Mouse (Mus musculus) v-Abl transformed pro-B cells (cell line): ENCODE measurements around the gene Syt13.

Experiments
- in situ Hi-C, 2 experiments: fragments of 400-800 bp; cut with MboI; formaldehyde crosslinking; loops; one replicate each; pipeline ENCODE4 v1.15.1; 2025; ENCODE audit not compliant: unreplicated experiment in 2 of 2

Syt13 gene

GRCm38 (mm10) chr2:92953450-92953849 is 38.6 kb downstream of the Syt13 start:
- in situ Hi-C loops: no loop called here

- in situ Hi-C loops: loop anchor here (5.0 kb wide), 2 partner anchors 47 to 52 kb away; no protein-coding TSS in a partner anchor
These were observed 39.7 kb downstream of the Syt13 start for GRCm38 (mm10) chr2:92954404-92955114.

GRCm38 (mm10) chr2:92956943-92957342 is 42.0 kb downstream of the Syt13 start:
- in situ Hi-C loops: loop anchor here (5.0 kb wide), 2 partner anchors 50 to 55 kb away; no protein-coding TSS in a partner anchor

- in situ Hi-C loops: loop anchor here (5.0 kb wide), 2 partner anchors 51 to 56 kb away; no protein-coding TSS in a partner anchor
These were observed 43.7 kb downstream of the Syt13 start for GRCm38 (mm10) chr2:92958640-92959039.

GRCm38 (mm10) chr2:92964345-92964744 is 49.4 kb downstream of the Syt13 start:
- in situ Hi-C loops: no loop called here

- in situ Hi-C loops: no loop called here
These were observed 51.4 kb downstream of the Syt13 start for GRCm38 (mm10) chr2:92966257-92966656.

- in situ Hi-C loops: no loop called here
These were observed 52.3 kb downstream of the Syt13 start for GRCm38 (mm10) chr2:92967032-92967838.

GRCm38 (mm10) chr2:92967839-92968166 is 52.9 kb downstream of the Syt13 start:
- in situ Hi-C loops: no loop called here

- in situ Hi-C loops: no loop called here
These were observed 56.2 kb downstream of the Syt13 start for GRCm38 (mm10) chr2:92971069-92971468.

GRCm38 (mm10) chr2:92971536-92971935 is 56.6 kb downstream of the Syt13 start:
- in situ Hi-C loops: no loop called here

- in situ Hi-C loops: no loop called here
These were observed 57.2 kb downstream of the Syt13 start for GRCm38 (mm10) chr2:92972071-92972470.

GRCm38 (mm10) chr2:92973646-92974045 is 58.7 kb downstream of the Syt13 start:
- in situ Hi-C loops: no loop called here

- in situ Hi-C loops: no loop called here
These were observed 60.3 kb downstream of the Syt13 start for GRCm38 (mm10) chr2:92975031-92975790.

- in situ Hi-C loops: no loop called here
These were observed 65.3 kb downstream of the Syt13 start for GRCm38 (mm10) chr2:92980165-92980564.

- in situ Hi-C loops: no loop called here
These were observed 67.8 kb downstream of the Syt13 start for GRCm38 (mm10) chr2:92982591-92983272.

GRCm38 (mm10) chr2:92983273-92983620 is 68.3 kb downstream of the Syt13 start:
- in situ Hi-C loops: no loop called here

- in situ Hi-C loops: no loop called here
These were observed 69.6 kb downstream of the Syt13 start for GRCm38 (mm10) chr2:92984321-92985108.

GRCm38 (mm10) chr2:92985171-92985570 is 70.3 kb downstream of the Syt13 start:
- in situ Hi-C loops: no loop called here

- in situ Hi-C loops: no loop called here
These were observed 70.7 kb downstream of the Syt13 start for GRCm38 (mm10) chr2:92985600-92985999.

GRCm38 (mm10) chr2:92987108-92987618 is 72.3 kb downstream of the Syt13 start:
- in situ Hi-C loops: no loop called here
